Mouse (Mus musculus): ENCODE results near the gene Mpp1.
A peak's percentile ranks its signal among the peaks of the same experiment; 100 is the strongest.

The Mpp1 gene

DNA sequence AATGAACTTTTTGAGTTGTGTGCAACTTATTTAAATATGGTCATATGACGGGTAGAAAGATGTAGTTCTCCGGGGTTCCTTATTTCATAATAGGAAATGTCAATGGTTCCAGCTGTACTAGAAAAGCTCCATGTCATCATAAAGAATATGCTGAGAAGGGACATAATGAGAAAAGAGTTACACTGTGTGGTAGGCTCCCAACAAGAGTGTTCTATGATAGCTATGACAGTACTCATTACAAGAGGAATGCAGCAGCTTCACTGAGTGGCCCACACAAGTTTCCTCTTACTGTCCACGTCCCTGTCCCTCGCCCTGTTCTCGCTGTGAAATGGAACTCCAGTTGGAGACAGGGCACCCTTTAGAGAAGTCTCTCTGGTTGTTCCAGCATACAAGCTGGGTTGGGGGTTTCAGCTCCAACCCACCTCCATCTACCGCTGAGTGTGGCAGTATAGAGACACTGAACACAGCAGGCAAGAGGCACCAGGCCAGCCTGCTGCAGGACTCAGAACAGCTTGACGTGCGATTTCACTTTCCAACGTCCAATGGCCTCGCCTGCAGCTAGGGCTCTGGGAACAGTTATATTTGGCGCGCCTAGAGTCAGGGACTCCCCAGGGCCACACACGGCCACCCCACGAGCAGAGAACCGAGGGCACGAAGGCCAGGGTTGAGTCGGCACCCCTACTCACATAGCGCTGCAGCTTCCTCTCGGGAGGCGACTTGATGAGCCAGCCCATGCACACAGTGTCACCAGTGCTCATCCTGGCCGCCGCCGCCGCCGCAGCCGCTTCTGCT lies 46.6 kb downstream of the Mpp1 start:
- DNase-seq: peak; percentile 9

DNA sequence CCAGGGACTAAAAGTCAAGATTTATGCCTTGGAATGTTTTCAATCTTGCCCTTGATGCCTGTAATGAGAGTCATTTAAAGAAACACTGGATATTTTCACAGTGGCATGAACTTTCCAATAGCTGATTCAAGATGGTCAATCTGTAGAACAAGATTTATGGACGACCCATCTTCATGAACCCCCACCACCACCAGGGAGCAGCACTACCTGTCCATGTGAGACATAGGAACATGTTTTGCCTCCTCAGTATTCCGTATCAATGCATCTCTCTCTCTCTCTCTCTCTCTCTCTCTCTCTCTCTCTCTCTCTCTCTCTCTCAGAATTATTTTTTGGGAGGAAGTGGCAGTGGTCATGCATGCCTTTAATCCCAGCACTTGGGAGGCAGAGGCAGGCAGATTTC lies 48.5 kb downstream of the Mpp1 start:
- DNase-seq: no peak
